Mouse (Mus musculus): ENCODE data around the gene Pdik1l. TPM values are rescaled to one million over a fixed set of nuclear protein-coding genes. Genes with fewer than 3 reads are reported as not detected.
"Not testable (repeated sequence)": the region's sequence is repeated elsewhere in the genome, so short reads cannot be mapped to it uniquely, and the experiment has no call there.

Pdik1l gene
- total RNA-seq, 4 experiments from 2014 or later: 14.1 to 20.7 (median 18.6) TPM

GRCm38 (mm10) chr4:134298626-134299497, 11.2 kb upstream of the Pdik1l start:
- DNase-seq (ENCODE audit: low spot score in 2 of 2): no peak

- DNase-seq (ENCODE audit: low spot score in 2 of 2): no peak
These were observed 9.7 kb upstream of the Pdik1l start for GRCm38 (mm10) chr4:134297369-134297768.

- no peak for DNase-seq (ENCODE audit: low spot score in 2 of 2)
These were observed 8.8 kb upstream of the Pdik1l start for GRCm38 (mm10) chr4:134296523-134296922.

- not testable (repeated sequence) for DNase-seq (ENCODE audit: low spot score in 2 of 2)
These were observed 8.4 kb upstream of the Pdik1l start for GRCm38 (mm10) chr4:134296096-134296495.

GRCm38 (mm10) chr4:134293692-134294163, 6.0 kb upstream of the Pdik1l start:
- DNase-seq (ENCODE audit: low spot score in 2 of 2): no peak

- no peak for DNase-seq (ENCODE audit: low spot score in 2 of 2)
These were observed 5.5 kb upstream of the Pdik1l start for GRCm38 (mm10) chr4:134293061-134293691.

GRCm38 (mm10) chr4:134292067-134292466, 4.4 kb upstream of the Pdik1l start:
- peak in 1 of 2 experiments; percentile 60 for DNase-seq (ENCODE audit: low spot score in 2 of 2)

GRCm38 (mm10) chr4:134288397-134289256, 932 bp upstream of the Pdik1l start:
- no peak for DNase-seq (ENCODE audit: low spot score in 2 of 2)

GRCm38 (mm10) chr4:134287168-134287564, 529 bp downstream of the Pdik1l start:
- DNase-seq (ENCODE audit: low spot score in 2 of 2): peak; percentile 86 to 94

- DNase-seq (ENCODE audit: low spot score in 2 of 2): peak in 1 of 2 experiments; percentile 17
These were observed 1.2 kb downstream of the Pdik1l start for GRCm38 (mm10) chr4:134286226-134287167.

GRCm38 (mm10) chr4:134284942-134285341, 2.8 kb downstream of the Pdik1l start:
- no peak for DNase-seq (ENCODE audit: low spot score in 2 of 2)

GRCm38 (mm10) chr4:134273417-134274345, 14.0 kb downstream of the Pdik1l start:
- no peak for DNase-seq (ENCODE audit: low spot score in 2 of 2)

- no peak for DNase-seq (ENCODE audit: low spot score in 2 of 2)
These were observed 14.8 kb downstream of the Pdik1l start for GRCm38 (mm10) chr4:134272731-134273416.

GRCm38 (mm10) chr4:134271979-134272378, 15.7 kb downstream of the Pdik1l start:
- DNase-seq (ENCODE audit: low spot score in 2 of 2): no peak

GRCm38 (mm10) chr4:134269622-134270021, 18.1 kb downstream of the Pdik1l start:
- DNase-seq (ENCODE audit: low spot score in 2 of 2): not testable (repeated sequence)

GRCm38 (mm10) chr4:134268102-134268655, 19.5 kb downstream of the Pdik1l start:
- no peak for DNase-seq (ENCODE audit: low spot score in 2 of 2)

GRCm38 (mm10) chr4:134265860-134266585, 21.7 kb downstream of the Pdik1l start:
- no peak for DNase-seq (ENCODE audit: low spot score in 2 of 2)

- no peak for DNase-seq (ENCODE audit: low spot score in 2 of 2)
These were observed 24.5 kb downstream of the Pdik1l start for GRCm38 (mm10) chr4:134263191-134263590.

Data from layer of hippocampus, adult 8-10 months (tissue).